8 mouse cellular contexts compared by ENCODE assay signal in the genomic region with DNA sequence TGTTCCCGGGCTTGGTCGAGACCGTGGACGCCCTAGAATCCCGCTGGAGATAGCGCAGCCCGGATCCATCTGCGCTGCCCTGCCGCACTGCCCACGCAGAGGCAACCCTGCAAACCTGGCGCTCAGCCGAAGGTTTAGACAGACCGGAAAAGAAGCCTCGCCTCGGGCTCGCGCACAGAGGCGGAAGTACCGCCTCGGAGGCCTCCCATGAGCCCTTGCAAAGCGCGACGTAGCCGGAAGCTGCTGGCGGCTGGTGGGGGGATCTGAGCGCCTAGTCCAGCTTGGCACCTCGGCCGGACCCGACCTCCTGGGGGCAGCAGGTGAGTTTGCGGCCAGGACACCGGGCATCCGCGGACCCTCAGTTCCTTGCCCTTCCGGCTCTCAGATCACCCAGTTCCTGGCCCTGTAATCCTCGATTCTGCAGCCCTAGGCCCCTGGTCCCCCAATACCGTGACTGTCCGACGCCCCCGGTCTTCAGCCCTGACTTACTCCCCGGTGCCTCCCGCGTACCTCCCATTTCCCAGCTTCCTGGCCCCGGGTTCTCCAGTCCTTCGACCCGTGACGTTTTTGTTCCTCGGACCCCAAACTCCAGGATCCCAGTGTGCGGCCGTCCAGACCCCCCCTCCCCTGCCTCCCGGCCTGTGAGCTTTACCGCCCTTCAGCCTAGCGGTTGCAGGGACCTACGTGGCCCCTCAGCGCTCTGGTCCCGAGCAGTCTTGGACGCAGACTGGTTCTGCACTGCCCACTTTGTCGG. TPM values are rescaled to one million over a fixed set of nuclear protein-coding genes. Genes with fewer than 3 reads are reported as not detected.
DNase-seq lines count a peak whose midpoint lies in the region; ATAC-seq lines count a peak whose summit lies in the region.

A gene (plus strand): TSS at position 216 of the 754 bp plus-strand sequence.

- no peaks in the 10 kb centered on the region for H3K27me3 ChIP-seq in heart, embryonic 13.5 days (replicated peaks)
- no peaks in the 10 kb centered on the region for H3K27me3 ChIP-seq in liver, embryonic 12.5 days (replicated peaks)
- H3K27me3 ChIP-seq in stomach, embryonic 15.5 days (replicated peaks), result no peaks in the 10 kb centered on the region

- peak within 1 kb of the TSS; percentile 93 for H3K27ac ChIP-seq in brown adipose tissue, adult 24 weeks (replicated peaks; ENCODE audit: low read depth, low read length)
- peak within 1 kb of the TSS; percentile 93 for H3K27ac ChIP-seq in heart, embryonic 13.5 days (replicated peaks)
- H3K27ac ChIP-seq in liver, embryonic 12.5 days, result peak within 1 kb of the TSS; percentile 90
- peak within 1 kb of the TSS; percentile 94 for H3K27ac ChIP-seq in stomach, embryonic 15.5 days

- no peaks in the 10 kb centered on the region for H3K9me3 ChIP-seq in heart, embryonic 13.5 days
- no peaks in the 10 kb centered on the region for H3K9me3 ChIP-seq in liver, embryonic 12.5 days (replicated peaks)
- H3K9me3 ChIP-seq in stomach, embryonic 15.5 days, result no peaks in the 10 kb centered on the region

- H3K4me3 ChIP-seq in brown adipose tissue, adult 24 weeks (ENCODE audit: insufficient read depth, low read depth, low read length), result peak within 1 kb of the TSS; percentile 99
- H3K4me3 ChIP-seq in heart, embryonic 13.5 days, result peak within 1 kb of the TSS; percentile 92
- peak within 1 kb of the TSS; percentile 97 for H3K4me3 ChIP-seq in liver, embryonic 12.5 days
- H3K4me3 ChIP-seq in stomach, embryonic 15.5 days (replicated peaks), result peak within 1 kb of the TSS; percentile 79

- no peaks in the 10 kb centered on the region; the same call in none of the 2 replicates for H3K4me1 ChIP-seq in brown adipose tissue, adult 24 weeks (ENCODE audit: control insufficient read depth, insufficient read depth, insufficient read length, low read length)
- peaks cover 50% of the 10 kb centered on the region for H3K4me1 ChIP-seq in heart, embryonic 13.5 days
- H3K4me1 ChIP-seq in liver, embryonic 12.5 days, result peaks cover 42% of the 10 kb centered on the region
- H3K4me1 ChIP-seq in stomach, embryonic 15.5 days, result peaks cover 21% of the 10 kb centered on the region; the same call in 1 of the 2 replicates

- peak within 1 kb of the TSS; percentile 87 for H3K4me2 ChIP-seq in heart, embryonic 13.5 days
- H3K4me2 ChIP-seq in liver, embryonic 12.5 days, result peak within 1 kb of the TSS; percentile 89
- peak within 1 kb of the TSS; percentile 68 for H3K4me2 ChIP-seq in stomach, embryonic 15.5 days

- under 1% methylated on average over 57 of the region's 57 CpGs for WGBS in heart, embryonic 13.5 days
- WGBS in liver, embryonic 12.5 days (ENCODE audit: insufficient replicate concordance), result under 1% methylated on average over 57 of the region's 57 CpGs
- 0% methylated on average over 57 of the region's 57 CpGs for WGBS in stomach, embryonic 15.5 days

- H3K36me3 ChIP-seq in heart, embryonic 13.5 days, result peaks cover 38% of the 10 kb centered on the region
- peaks cover 34% of the 10 kb centered on the region for H3K36me3 ChIP-seq in liver, embryonic 12.5 days
- H3K36me3 ChIP-seq in stomach, embryonic 15.5 days, result peaks cover 16% of the 10 kb centered on the region

- H3K9ac ChIP-seq in heart, embryonic 13.5 days, result peak within 1 kb of the TSS; percentile 98
- H3K9ac ChIP-seq in liver, embryonic 12.5 days, result peak within 1 kb of the TSS; percentile 96
- H3K9ac ChIP-seq in stomach, embryonic 15.5 days, result peak within 1 kb of the TSS; percentile 99

- ATAC-seq in heart, embryonic 13.5 days (ENCODE audit: extremely low read depth, insufficient number of reproducible peaks, low FRiP score, low TSS enrichment), result peak; percentile 81
- ATAC-seq in liver, embryonic 12.5 days, result peak; percentile 91
- ATAC-seq in stomach, embryonic 15.5 days (ENCODE audit: insufficient read depth, low FRiP score, low read depth), result peak; percentile 92

- DNase-seq in CD4-positive helper T cell, adult 2 months (ENCODE audit: low read depth, low spot score), result peak; percentile 94
- DNase-seq in fat pad, adult 2 months (ENCODE audit: extremely low read depth, low read depth, low spot score), result peak; percentile 52
- DNase-seq in kidney, postnatal 10 days, result peak; percentile 95
- DNase-seq in natural killer cell, adult 2 months (ENCODE audit: low spot score in 2 of 2), result peak; percentile 78 to 82

RNA-seq across cellular contexts. Expression of the gene that starts here (rescaled TPM):
- 8.2 and 12.5 TPM in 2 replicates for polyA plus RNA-seq in brown adipose tissue, adult 24 weeks (2012; ENCODE audit: insufficient read depth, insufficient read length, missing spikeins)
- 80.0 and 82.9 TPM in 2 replicates for polyA plus RNA-seq in heart, embryonic 13.5 days (2015; fragmentation: Nextera tagmentation; extraction: Ambion mirVana)
- 47.4 and 47.6 TPM in 2 replicates for polyA plus RNA-seq in liver, embryonic 12.5 days (2016; fragmentation: Nextera tagmentation; extraction: Ambion mirVana)
- 92.7 and 103 TPM in 2 replicates for polyA plus RNA-seq in stomach, embryonic 15.5 days (2015; fragmentation: Nextera tagmentation; extraction: Ambion mirVana)

Comparison
In these comparisons a context has a peak if more than half of its experiments do, and no peak if none do; other contexts are left out.
1. Peak in every context shown above with its lines: DNase-seq, ATAC-seq, H3K4me3 ChIP-seq and H3K27ac ChIP-seq.